Mouse (Mus musculus) testis, adult 2 months (tissue): Measurements from ENCODE around the gene Retreg1. TPM values are rescaled to one million over a fixed set of nuclear protein-coding genes. Genes with fewer than 3 reads are reported as not detected.

Experiments
- H3K27ac ChIP-seq: fragments of 200-500 bp; 2 replicates; pipeline ENCODE4 v1.5.1; 2012; ENCODE audit warnings: low read depth, low read length; ENCODE audit not compliant: control insufficient read depth, insufficient read depth
- H3K27me3 ChIP-seq: fragments of 200-500 bp; 2 replicates; pipeline ENCODE4 v1.6.1; 2012; ENCODE audit warnings: mild to moderate bottlenecking, low read length, moderate library complexity; ENCODE audit not compliant: control insufficient read depth, insufficient read depth
- H3K36me3 ChIP-seq: fragments of 200-500 bp; 2 replicates; pipeline ENCODE4 v1.6.1; 2012; ENCODE audit warnings: mild to moderate bottlenecking, low read length; ENCODE audit not compliant: control insufficient read depth, insufficient read depth
- H3K4me1 ChIP-seq: fragments of 200-500 bp; 2 replicates; pipeline ENCODE4 v1.6.1; 2012; ENCODE audit warnings: low read length; ENCODE audit not compliant: control insufficient read depth, insufficient read depth
- H3K4me3 ChIP-seq: fragments of 200-500 bp; 2 replicates; pipeline ENCODE4 v1.5.1; 2012; ENCODE audit warnings: low read depth, mild to moderate bottlenecking, low read length, moderate library complexity, mixed read lengths; ENCODE audit not compliant: control insufficient read depth
- CTCF ChIP-seq: fragments of 200-500 bp; IDR thresholded peaks from 2 replicates; pipeline ENCODE4 v1.5.1; 2012; ENCODE audit warnings: low read depth, mild to moderate bottlenecking, inconsistent platforms, low read length, moderate library complexity; ENCODE audit not compliant: control insufficient read depth, insufficient read depth, insufficient replicate concordance
- POLR2A ChIP-seq: fragments of 200-500 bp; IDR thresholded peaks from 2 replicates; pipeline ENCODE4 v1.6.1; 2012; ENCODE audit warnings: low read depth, mild to moderate bottlenecking, inconsistent platforms, low read length, moderate library complexity; ENCODE audit not compliant: control insufficient read depth
- polyA plus RNA-seq: library from polyadenylated mRNA; depleted of rRNA; stranded (reverse); fragments of >200 nt; gene quantifications from 2 replicates; pipeline ENCODE4 v1.2.3, GENCODE M21; 2012

Retreg1 gene
- polyA plus RNA-seq, 1 experiment: 46.1 TPM

DNA sequence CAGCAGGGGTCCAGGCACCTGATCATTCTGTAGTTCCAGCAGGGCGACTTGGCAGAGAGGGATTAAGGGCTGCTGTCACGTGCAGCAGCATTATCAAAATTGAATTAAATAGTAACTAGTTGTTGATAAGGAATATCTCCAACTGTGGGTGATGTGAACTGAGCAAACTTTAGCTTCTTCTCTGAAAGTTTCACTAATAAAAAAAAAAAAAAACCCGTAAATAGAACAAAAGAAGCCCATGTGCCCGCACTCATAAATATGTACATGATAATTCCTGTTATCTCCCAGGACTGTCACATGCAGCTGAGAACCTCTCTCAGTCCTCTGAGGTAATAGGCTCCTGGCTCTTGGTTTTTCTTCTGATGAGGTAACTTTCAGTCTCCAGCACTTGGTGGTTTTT is 99.4 kb downstream of the Retreg1 start:
- Histone ChIP-seq H3K4me1 (no peaks in the 10 kb centered on the region), H3K4me3 (no peak overlapping the region), H3K36me3 (no peaks in the 10 kb centered on the region), H3K27me3 (no peaks in the 10 kb centered on the region), H3K27ac (no peak overlapping the region)
- no peak for TF ChIP-seq CTCF
- TF ChIP-seq POLR2A: no peak

GRCm38 (mm10) chr15:25943386-25944137 is 100.6 kb downstream of the Retreg1 start:
- H3K4me1 ChIP-seq: no peaks in the 10 kb centered on the region
- no peaks in the 10 kb centered on the region for H3K36me3 ChIP-seq
- H3K27ac ChIP-seq: no peak overlapping the region; the same call in 1 of the 2 replicates
- no peaks in the 10 kb centered on the region for H3K27me3 ChIP-seq
- no peak overlapping the region for H3K4me3 ChIP-seq
- TF ChIP-seq CTCF: no peak
- TF ChIP-seq POLR2A: no peak

DNA sequence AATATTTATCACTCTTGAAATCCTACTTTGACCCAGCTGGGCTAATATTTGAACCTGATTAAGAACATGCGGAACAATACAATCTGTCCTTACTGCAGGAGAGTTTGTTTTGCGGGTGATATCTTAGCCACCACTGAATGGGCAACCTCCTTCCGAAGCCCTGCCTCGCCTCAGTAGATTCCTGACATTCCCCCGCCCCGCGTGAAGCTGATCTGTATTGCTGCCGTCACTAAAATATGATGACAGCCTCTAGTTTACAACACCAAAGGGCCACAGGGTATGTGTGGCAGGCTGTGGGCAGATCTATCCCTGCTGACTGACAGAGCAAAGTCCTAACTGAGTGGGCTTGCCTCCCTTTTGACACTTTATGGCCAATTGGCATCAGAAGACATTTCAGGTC is 102.2 kb downstream of the Retreg1 start:
- no peak for TF ChIP-seq CTCF
- no peak for TF ChIP-seq POLR2A
- no peaks in the 10 kb centered on the region for H3K4me1 ChIP-seq
- H3K27me3 ChIP-seq: no peaks in the 10 kb centered on the region

DNA sequence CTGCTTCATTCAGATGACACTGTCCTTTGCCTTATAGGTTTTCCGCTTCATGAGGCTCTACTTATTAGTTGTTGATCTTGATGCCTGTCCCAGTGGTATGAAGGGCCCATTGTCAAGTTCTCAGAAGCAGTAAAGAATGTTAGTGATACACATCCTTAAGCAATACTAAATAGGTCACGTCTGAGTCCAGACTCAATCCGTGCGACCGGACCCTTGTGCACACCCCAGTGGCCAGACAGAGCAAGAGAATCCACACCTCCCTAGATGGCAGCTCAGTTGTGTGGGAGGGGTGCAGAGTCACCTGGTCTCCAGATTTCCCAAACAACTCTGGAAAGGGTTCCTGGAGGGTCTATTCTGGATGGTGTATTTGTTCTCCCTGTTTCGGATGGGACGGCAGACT is 103.5 kb downstream of the Retreg1 start:
- no peak overlapping the region for H3K27ac ChIP-seq
- H3K4me3 ChIP-seq: no peak overlapping the region
- no peaks in the 10 kb centered on the region for H3K27me3 ChIP-seq
- TF ChIP-seq POLR2A: no peak
- TF ChIP-seq CTCF: no peak
- no peaks in the 10 kb centered on the region for H3K36me3 ChIP-seq
- no peaks in the 10 kb centered on the region for H3K4me1 ChIP-seq

More for the DNA sequence above, 102.2 kb downstream of the Retreg1 start:
- Histone ChIP-seq H3K27ac (no peak overlapping the region), H3K4me3 (no peak overlapping the region), H3K36me3 (no peaks in the 10 kb centered on the region)

GRCm38 (mm10) chr15:25947383-25947782 is 104.4 kb downstream of the Retreg1 start:
- no peaks in the 10 kb centered on the region for H3K27me3 ChIP-seq
- no peaks in the 10 kb centered on the region for H3K4me1 ChIP-seq
- TF ChIP-seq POLR2A (no peak), CTCF (no peak)
- no peak overlapping the region for H3K4me3 ChIP-seq
- no peak overlapping the region for H3K27ac ChIP-seq
- H3K36me3 ChIP-seq: no peaks in the 10 kb centered on the region

GRCm38 (mm10) chr15:25948257-25949223 is 105.6 kb downstream of the Retreg1 start:
- no peaks in the 10 kb centered on the region for H3K36me3 ChIP-seq
- H3K27ac ChIP-seq: no peak overlapping the region
- H3K4me1 ChIP-seq: no peaks in the 10 kb centered on the region
- H3K4me3 ChIP-seq: no peak overlapping the region
- no peaks in the 10 kb centered on the region for H3K27me3 ChIP-seq
- no peak for TF ChIP-seq POLR2A
- no peak for TF ChIP-seq CTCF

- H3K4me1 ChIP-seq: no peaks in the 10 kb centered on the region
- no peaks in the 10 kb centered on the region for H3K36me3 ChIP-seq
- no peak overlapping the region for H3K4me3 ChIP-seq
- no peaks in the 10 kb centered on the region for H3K27me3 ChIP-seq
- H3K27ac ChIP-seq: no peak overlapping the region
- TF ChIP-seq CTCF (no peak), POLR2A (no peak)
Measured at GRCm38 (mm10) chr15:25949696-25950095, 106.7 kb downstream of the Retreg1 start.
